Mouse (Mus musculus): Measurements from ENCODE around the gene Hnrnph3.

GRCm38 (mm10) chr10:63024580-63024910, 528 bp upstream of the Hnrnph3 start:
- peak; percentile 61 for TF ChIP-seq CTCF (IDR thresholded peaks at IDR 0.05; ENCODE audit: low read depth)
- TF ChIP-seq EP300 (IDR thresholded peaks at IDR 0.05; ENCODE audit: low read depth): no peak
